ENCODE assay signal across 17 mouse cellular contexts in the genomic region with DNA sequence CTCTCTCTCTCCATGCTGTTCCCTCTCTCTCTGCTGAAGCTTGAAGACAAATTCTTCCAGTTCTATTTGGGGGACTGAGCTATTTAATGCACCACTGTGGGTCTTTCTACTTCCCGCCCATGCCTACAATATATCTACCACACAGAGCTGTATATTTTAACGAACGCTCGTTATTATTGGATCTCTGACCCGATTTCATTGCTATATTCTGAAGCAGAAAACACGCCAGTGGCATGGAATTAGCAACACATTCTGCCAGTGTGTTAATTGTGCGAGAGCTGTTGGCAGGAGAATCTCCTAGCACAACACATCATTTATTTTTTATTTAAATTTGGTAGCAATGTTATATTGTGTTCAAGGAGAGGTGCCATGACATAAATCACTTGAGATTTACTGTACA.
DNase-seq lines count a peak whose midpoint lies in the region; ATAC-seq and TF ChIP-seq lines count a peak whose summit lies in the region.
"Had no signal": no experiment of that assay in that cellular context is flagged by ENCODE, and none has a peak within 500 bp of the region (broad histone marks: within the 10 kb centered on the region; RNA-seq: fewer than 3 reads in every experiment).

No protein-coding gene starts in this region.

- no peak overlapping the region for H3K4me3 ChIP-seq in forebrain, embryonic 11.5 days (ENCODE audit: low read depth, low read length)
- H3K4me3 ChIP-seq in forebrain, postnatal 0 days (ENCODE audit: low read depth, low read length) = no peak overlapping the region
- H3K4me3 ChIP-seq in neural tube, embryonic 15.5 days (replicated peaks) = no peak overlapping the region
- no peak overlapping the region for H3K4me3 ChIP-seq in liver, postnatal 0 days (ENCODE audit: low read depth, low read length)
- H3K4me3 ChIP-seq: embryonic facial prominence, embryonic 10.5 days; intestine, embryonic 15.5 days; limb, embryonic 10.5 days; myocyte had no signal

- no peak for ATAC-seq in forebrain, embryonic 11.5 days (replicated peaks; ENCODE audit: low FRiP score)
- ATAC-seq in forebrain, postnatal 0 days = peak; percentile 82
- 0 out of 2 replicates have a peak, but pooled peaks have one; percentile 14 for ATAC-seq in neural tube, embryonic 15.5 days (ENCODE audit: low FRiP score)
- no peak for ATAC-seq in liver, postnatal 0 days
- ATAC-seq: CD4-positive, CD25-positive, alpha-beta regulatory T cell, adult 4 months; intestine, embryonic 15.5 days had no signal

- no peak for TF ChIP-seq EP300 in liver, postnatal 0 days (IDR thresholded peaks at IDR 0.05; ENCODE audit: low read depth)

- no peaks in the 10 kb centered on the region for H3K36me3 ChIP-seq in forebrain, embryonic 11.5 days (ENCODE audit: control insufficient read depth, insufficient read depth, low read length)
- H3K36me3 ChIP-seq in forebrain, postnatal 0 days (ENCODE audit: insufficient read depth) = no peaks in the 10 kb centered on the region
- no peaks in the 10 kb centered on the region for H3K36me3 ChIP-seq in neural tube, embryonic 15.5 days
- H3K36me3 ChIP-seq in liver, postnatal 0 days (replicated peaks; ENCODE audit: insufficient read depth, low read length) = no peaks in the 10 kb centered on the region
- H3K36me3 ChIP-seq: embryonic facial prominence, embryonic 10.5 days; intestine, embryonic 15.5 days; limb, embryonic 10.5 days had no signal

- H3K4me2 ChIP-seq in forebrain, embryonic 11.5 days (ENCODE audit: low read depth, low read length, severe bottlenecking) = no peak overlapping the region
- H3K4me2 ChIP-seq in forebrain, postnatal 0 days (ENCODE audit: low read depth) = no peak overlapping the region
- no peak overlapping the region for H3K4me2 ChIP-seq in neural tube, embryonic 15.5 days
- no peak overlapping the region for H3K4me2 ChIP-seq in liver, postnatal 0 days (ENCODE audit: low read depth, low read length)
- H3K4me2 ChIP-seq: intestine, embryonic 15.5 days had no signal

- H3K9me3 ChIP-seq in forebrain, embryonic 11.5 days (ENCODE audit: control insufficient read depth, low read length) = no peaks in the 10 kb centered on the region
- no peaks in the 10 kb centered on the region for H3K9me3 ChIP-seq in forebrain, postnatal 0 days (ENCODE audit: low read length)
- no peaks in the 10 kb centered on the region for H3K9me3 ChIP-seq in neural tube, embryonic 15.5 days (replicated peaks)
- H3K9me3 ChIP-seq in liver, postnatal 0 days (ENCODE audit: low read length) = no peaks in the 10 kb centered on the region
- H3K9me3 ChIP-seq: embryonic facial prominence, embryonic 10.5 days; intestine, embryonic 15.5 days; limb, embryonic 10.5 days had no signal

- H3K9ac ChIP-seq in forebrain, embryonic 11.5 days (ENCODE audit: low read length) = no peak overlapping the region
- no peak overlapping the region for H3K9ac ChIP-seq in forebrain, postnatal 0 days
- no peak overlapping the region for H3K9ac ChIP-seq in neural tube, embryonic 15.5 days (replicated peaks)
- H3K9ac ChIP-seq in liver, postnatal 0 days (replicated peaks) = no peak overlapping the region
- H3K9ac ChIP-seq: intestine, embryonic 15.5 days; liver, embryonic 14.5 days had no signal

- H3K27ac ChIP-seq in forebrain, embryonic 11.5 days (ENCODE audit: low read depth, low read length) = 0 out of 2 replicates have a peak overlapping the region, but pooled peaks have one; percentile 4
- peak overlapping the region; percentile 54 for H3K27ac ChIP-seq in forebrain, postnatal 0 days (ENCODE audit: low read depth, low read length)
- H3K27ac ChIP-seq in neural tube, embryonic 15.5 days (replicated peaks) = no peak overlapping the region; the same call in 1 of the 2 replicates
- no peak overlapping the region for H3K27ac ChIP-seq in liver, postnatal 0 days (ENCODE audit: low read depth)
- H3K27ac ChIP-seq: embryonic facial prominence, embryonic 10.5 days; intestine, embryonic 15.5 days; limb, embryonic 10.5 days; liver, embryonic 14.5 days; macrophage had no signal

- peak; percentile 31 for DNase-seq in layer of hippocampus, adult 9-11 months
- DNase-seq in layer of hippocampus, adult 9-10 months (ENCODE audit: low spot score) = no peak
- no peak for DNase-seq in forebrain, embryonic 11.5 days (ENCODE audit: low spot score)
- DNase-seq in forebrain, postnatal 0 days = peak; percentile 78
- DNase-seq in urinary bladder, postnatal 14 days (ENCODE audit: low spot score) = no peak
- no peak for DNase-seq in liver, postnatal 0 days
- DNase-seq: cerebellum, postnatal 10 days; heart, adult 11 months; kidney, postnatal 10 days had no signal

- TF ChIP-seq CTCF in forebrain, postnatal 0 days (IDR thresholded peaks at IDR 0.05; ENCODE audit: low read depth) = no peak
- TF ChIP-seq CTCF in liver, postnatal 0 days (IDR thresholded peaks at IDR 0.05; ENCODE audit: low read depth) = no peak

- no peaks in the 10 kb centered on the region for H3K27me3 ChIP-seq in forebrain, embryonic 11.5 days (ENCODE audit: control insufficient read depth, insufficient read depth, low read length)
- no peaks in the 10 kb centered on the region for H3K27me3 ChIP-seq in forebrain, postnatal 0 days (ENCODE audit: insufficient read depth, low read length)
- no peaks in the 10 kb centered on the region for H3K27me3 ChIP-seq in neural tube, embryonic 15.5 days (replicated peaks)
- no peaks in the 10 kb centered on the region for H3K27me3 ChIP-seq in liver, postnatal 0 days (ENCODE audit: insufficient read depth, low read length)
- H3K27me3 ChIP-seq: intestine, embryonic 15.5 days had no signal

- peaks cover 11% of the 10 kb centered on the region for H3K4me1 ChIP-seq in forebrain, embryonic 11.5 days (replicated peaks; ENCODE audit: control insufficient read depth, insufficient read depth, low read length)
- peaks cover 24% of the 10 kb centered on the region for H3K4me1 ChIP-seq in forebrain, postnatal 0 days (ENCODE audit: insufficient read depth)
- H3K4me1 ChIP-seq in neural tube, embryonic 15.5 days = peaks cover 29% of the 10 kb centered on the region
- no peaks in the 10 kb centered on the region for H3K4me1 ChIP-seq in liver, postnatal 0 days (ENCODE audit: insufficient read depth)

- WGBS in forebrain, embryonic 11.5 days = 62% methylated on average over 7 of the region's 7 CpGs
- 21% methylated on average over 7 of the region's 7 CpGs for WGBS in forebrain, postnatal 0 days
- 49% methylated on average over 7 of the region's 7 CpGs for WGBS in neural tube, embryonic 15.5 days
- WGBS in liver, postnatal 0 days (ENCODE audit: insufficient replicate concordance) = 80% methylated on average over 7 of the region's 7 CpGs

Comparison
In these comparisons a context has a peak if more than half of its experiments do, and no peak if none do; other contexts are left out.
1. DNase-seq: peak in layer of hippocampus, adult 9-11 months (single experiment) and forebrain, postnatal 0 days (single experiment); none in layer of hippocampus, adult 9-10 months (single experiment), forebrain, embryonic 11.5 days (single experiment), urinary bladder, postnatal 14 days (single experiment) and liver, postnatal 0 days (single experiment).
2. ATAC-seq: peak in forebrain, postnatal 0 days (single experiment) and neural tube, embryonic 15.5 days (single experiment); none in forebrain, embryonic 11.5 days (single experiment) and liver, postnatal 0 days (single experiment).
3. H3K27ac ChIP-seq: peak in forebrain, embryonic 11.5 days (single experiment) and forebrain, postnatal 0 days (single experiment); none in neural tube, embryonic 15.5 days (single experiment) and liver, postnatal 0 days (single experiment).